Mouse (Mus musculus) liver, adult 2 months (tissue): ENCODE data around the gene Hoxd4.

ENCODE experiments used
- CTCF ChIP-seq: fragments of 200-500 bp; IDR thresholded peaks from 2 replicates; pipeline ENCODE4 v1.5.1; 2011; ENCODE audit warnings: low read depth, low read length, control low read depth
- POLR2A ChIP-seq: fragments of 200-500 bp; IDR thresholded peaks from 2 replicates; pipeline ENCODE4 v1.6.1; 2011; ENCODE audit warnings: low read length, control low read depth; ENCODE audit not compliant: insufficient read depth; ENCODE audit errors: extremely low read depth

DNA sequence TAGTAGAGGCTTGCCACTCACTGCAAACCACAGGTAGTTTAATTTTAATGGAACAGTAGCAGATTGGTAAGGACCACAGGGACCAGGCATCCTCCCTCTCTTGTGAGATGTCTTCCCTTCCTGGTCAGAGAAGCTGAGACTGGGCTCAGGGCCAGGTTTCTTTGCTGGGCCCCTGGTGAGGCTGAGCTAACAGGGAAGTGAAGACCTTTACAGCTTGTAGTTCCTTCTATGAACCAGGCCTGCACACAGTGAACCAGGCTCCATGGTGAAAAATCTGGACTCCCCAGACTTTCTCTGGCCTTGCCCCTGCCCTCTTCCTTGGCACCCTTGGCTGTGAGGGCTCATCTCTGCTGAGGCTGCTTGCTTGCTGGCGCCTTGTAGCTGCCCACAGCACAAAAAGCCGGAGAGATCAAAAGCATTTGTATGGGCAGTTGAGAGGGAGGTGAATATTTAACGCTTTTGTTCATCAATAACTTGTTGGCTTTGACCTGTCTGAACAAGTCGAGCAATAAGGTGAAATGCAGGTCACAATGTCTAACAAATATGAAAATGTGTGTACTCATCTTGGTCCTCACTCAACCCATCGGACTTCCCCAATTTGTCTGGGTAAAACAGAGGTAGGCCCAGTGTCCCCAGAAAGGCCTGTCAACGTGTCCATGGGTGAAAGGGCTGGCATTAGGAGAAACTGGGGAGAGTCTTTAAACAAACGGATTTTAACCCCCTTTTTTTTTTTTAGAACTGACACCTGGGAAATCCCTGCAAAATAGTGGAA is 12.7 kb downstream of the Hoxd4 start:
- TF ChIP-seq POLR2A (no peak), CTCF (no peak)
